ENCODE assay signal across 8 mouse cellular contexts in the genomic region with DNA sequence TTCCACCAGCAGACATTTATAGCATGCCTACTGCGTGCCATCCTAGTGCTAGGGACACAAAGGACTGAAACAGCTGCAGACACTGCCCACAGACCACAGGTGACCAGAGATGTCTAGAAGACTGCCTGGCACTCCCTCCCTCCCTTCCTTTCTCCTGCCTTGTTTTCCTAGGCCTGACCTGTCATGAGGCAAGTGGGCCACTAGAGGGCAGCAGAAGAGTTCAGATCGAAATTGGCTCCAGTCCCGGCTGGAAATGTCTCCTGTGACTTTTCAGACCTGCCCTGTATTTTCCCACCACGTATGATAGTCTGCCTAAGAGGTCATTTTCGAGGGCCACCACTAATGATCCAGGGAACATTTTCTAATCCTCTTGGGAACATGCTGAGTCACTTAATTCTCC. TPM values are rescaled to one million over a fixed set of nuclear protein-coding genes. Genes with fewer than 3 reads are reported as not detected.
DNase-seq lines count a peak whose midpoint lies in the region; ATAC-seq and TF ChIP-seq lines count a peak whose summit lies in the region.

No protein-coding gene starts in this region.

- TF ChIP-seq CTCF in midbrain, postnatal 0 days (IDR thresholded peaks at IDR 0.05): peak; percentile 95

- H3K27ac ChIP-seq in midbrain, postnatal 0 days (ENCODE audit: low read depth, low read length): 0 out of 2 replicates have a peak overlapping the region, but pooled peaks have one; percentile 33

- no peaks in the 10 kb centered on the region for H3K9me3 ChIP-seq in midbrain, postnatal 0 days (ENCODE audit: low read length)

- H3K4me3 ChIP-seq in midbrain, postnatal 0 days (ENCODE audit: low read depth, low read length): no peak overlapping the region

- intact Hi-C loops in left cerebral cortex, postnatal 4 days (cut with DNase I): no loop called here

- ATAC-seq in granulocyte monocyte progenitor cell, adult 5-6 weeks (replicated peaks; ENCODE audit: poor library complexity, severe bottlenecking): peak; percentile 69
- ATAC-seq in midbrain, postnatal 0 days (ENCODE audit: low FRiP score): peak; percentile 58; the same call in 1 of the 2 replicates

- H3K27me3 ChIP-seq in midbrain, postnatal 0 days (ENCODE audit: insufficient read depth, low read length): no peaks in the 10 kb centered on the region

- H3K36me3 ChIP-seq in midbrain, postnatal 0 days (ENCODE audit: insufficient read depth, low read length): peaks cover 20% of the 10 kb centered on the region; the same call in 1 of the 2 replicates

- H3K4me2 ChIP-seq in midbrain, postnatal 0 days (ENCODE audit: low read depth, low read length, poor library complexity, severe bottlenecking): no peak overlapping the region

- DNase-seq in spleen, adult 18-20 months: peak; percentile 25 to 56
- no peak for DNase-seq in spleen, adult 12 weeks (ENCODE audit: low spot score)
- DNase-seq in embryo, embryonic 11.5 days (ENCODE audit: low read depth, low spot score): peak; percentile 73
- DNase-seq in kidney, adult 18-20 months: peak; percentile 81
- DNase-seq in left cerebral cortex, postnatal 4 days: peak; percentile 87
- peak; percentile 84 for DNase-seq in midbrain, postnatal 0 days (ENCODE audit: low spot score)
- DNase-seq in spleen, postnatal 4 days (ENCODE audit: low spot score in 2 of 2): peak; percentile 61 to 84

- peaks cover 3% of the 10 kb centered on the region; the same call in 1 of the 2 replicates for H3K4me1 ChIP-seq in midbrain, postnatal 0 days (ENCODE audit: insufficient read depth, low read length)

- no peak overlapping the region for H3K9ac ChIP-seq in midbrain, postnatal 0 days (replicated peaks; ENCODE audit: low read length, poor library complexity, severe bottlenecking)

- 5% methylated on average over 5 of the region's 5 CpGs for whole genome bisulfite sequencing in midbrain, postnatal 0 days

RNA-seq across cellular contexts. Expression of a gene that starts 47.6 kb away (rescaled TPM):
- 0.77 and 0.81 TPM in 2 replicates for total RNA-seq in granulocyte monocyte progenitor cell, adult 5-6 weeks (2014; fragmentation: Nextera tagmentation)
- 2.8 and 2.9 TPM in 2 replicates for total RNA-seq in granulocyte monocyte progenitor cell, adult 5-6 weeks (2017)
- 1 to 10 TPM; 3.9 to 4.6 TPM for total RNA-seq in left cerebral cortex, postnatal 4 days (2021)
- 0.93 and 4.0 TPM in 2 replicates for total RNA-seq in midbrain, postnatal 0 days (2014; rRNA removed)
- 0.28 and 0.54 TPM in 2 replicates for polyA plus RNA-seq in midbrain, postnatal 0 days (2015; fragmentation: Nextera tagmentation; extraction: Ambion mirVana)
